Mouse (Mus musculus) kidney, adult 2 months (tissue): ENCODE measurements around the gene Tnfrsf18. TPM values are rescaled to one million over a fixed set of nuclear protein-coding genes. Genes with fewer than 3 reads are reported as not detected.

Source experiments
- DNase-seq: peaks from one replicate; pipeline ENCODE4 v3.0.0; 2021
- H3K27ac ChIP-seq: fragments of 200-500 bp; 2 replicates; pipeline ENCODE4 v1.5.1; 2012; ENCODE audit warnings: low read depth, low read length, control low read depth, inconsistent platforms; ENCODE audit not compliant: insufficient read depth
- H3K27me3 ChIP-seq: fragments of 200-500 bp; replicated peaks from 2 replicates; pipeline ENCODE4 v1.6.1; 2012; ENCODE audit warnings: mild to moderate bottlenecking, moderate library complexity, low read length, inconsistent platforms; ENCODE audit not compliant: control insufficient read depth, insufficient read depth
- H3K36me3 ChIP-seq: fragments of 200-500 bp; 2 replicates; pipeline ENCODE4 v1.6.1; 2012; ENCODE audit warnings: mild to moderate bottlenecking, moderate library complexity, low read length, inconsistent platforms; ENCODE audit not compliant: control insufficient read depth, insufficient read depth
- H3K4me1 ChIP-seq: fragments of 200-500 bp; 2 replicates; pipeline ENCODE4 v1.6.1; 2011; ENCODE audit warnings: low read length; ENCODE audit not compliant: control insufficient read depth, insufficient read depth
- H3K4me3 ChIP-seq: fragments of 200-500 bp; 2 replicates; pipeline ENCODE4 v1.5.1; 2011; ENCODE audit warnings: mild to moderate bottlenecking, low read depth, low read length, control low read depth; ENCODE audit not compliant: insufficient read depth
- CTCF ChIP-seq: fragments of 200-500 bp; conservative IDR thresholded peaks from 2 replicates; pipeline ENCODE4 v1.5.1; 2011; ENCODE audit warnings: low read depth, mild to moderate bottlenecking, control low read depth, low read length, moderate library complexity, mixed read lengths; ENCODE audit not compliant: insufficient read depth, insufficient read length
- POLR2A ChIP-seq: fragments of 200-500 bp; IDR thresholded peaks from one replicate; pipeline ENCODE4 v1.6.1; 2011; ENCODE audit warnings: low read depth, low read length, control low read depth
- WGBS: fragments of 180-500 bp; shearing (Covaris S2); methylation state at CpG from one replicate; pipeline ENCODE4 v1.1.7; 2018; 5-methylcytosine and 5-hydroxymethylcytosine counted together
- polyA plus RNA-seq: library from polyadenylated mRNA; depleted of rRNA; stranded (reverse); fragments of >200 nt; gene quantifications from 2 replicates; pipeline ENCODE4 v1.2.3, GENCODE M21; 2012

Gene Tnfrsf18
- polyA plus RNA-seq, 1 experiment, result 4.0 TPM

- Histone ChIP-seq H3K27me3 (no peaks in the 10 kb centered on the region), H3K36me3 (no peaks in the 10 kb centered on the region), H3K4me1 (peaks cover 15% of the 10 kb centered on the region), H3K27ac (no peak overlapping the region; the same call in 1 of the 2 replicates), H3K4me3 (no peak overlapping the region)
- TF ChIP-seq POLR2A (no peak), CTCF (no peak)
- DNase-seq, result peak; percentile 49
- WGBS, result 74% methylated on average over 4 of the region's 4 CpGs
Measured at GRCm38 (mm10) chr4:156032856-156033255, 6.9 kb downstream of the Tnfrsf18 start.

GRCm38 (mm10) chr4:156033476-156034119 lies 7.6 kb downstream of the Tnfrsf18 start:
- Histone ChIP-seq H3K27ac (peak overlapping the region; percentile 14), H3K4me3 (no peak overlapping the region), H3K27me3 (no peaks in the 10 kb centered on the region), H3K36me3 (no peaks in the 10 kb centered on the region), H3K4me1 (peaks cover 15% of the 10 kb centered on the region)
- DNase-seq, result peak; percentile 61
- TF ChIP-seq CTCF (peak; percentile 74), POLR2A (no peak)
- WGBS, result 32% methylated on average over 6 of the region's 6 CpGs

- no peak overlapping the region for H3K27ac ChIP-seq
- no peak overlapping the region for H3K4me3 ChIP-seq
- H3K27me3 ChIP-seq, result no peaks in the 10 kb centered on the region
- peaks cover 15% of the 10 kb centered on the region for H3K4me1 ChIP-seq
- TF ChIP-seq POLR2A, result no peak
- no peaks in the 10 kb centered on the region; the same call in 1 of the 2 replicates for H3K36me3 ChIP-seq
- no peak for DNase-seq
- WGBS, result 88% methylated on average over 4 of the region's 4 CpGs
Measured at GRCm38 (mm10) chr4:156034301-156034700, 8.3 kb downstream of the Tnfrsf18 start.

GRCm38 (mm10) chr4:156034901-156035300 lies 8.9 kb downstream of the Tnfrsf18 start:
- H3K4me3 ChIP-seq, result no peak overlapping the region; the same call in 1 of the 2 replicates
- WGBS, result 34% methylated on average over 25 of the region's 25 CpGs
- H3K27ac ChIP-seq, result no peak overlapping the region
- no peaks in the 10 kb centered on the region; the same call in 1 of the 2 replicates for H3K36me3 ChIP-seq
- no peak for DNase-seq
- peaks cover 15% of the 10 kb centered on the region for H3K4me1 ChIP-seq
- H3K27me3 ChIP-seq, result no peaks in the 10 kb centered on the region
- no peak for TF ChIP-seq CTCF
- no peak for TF ChIP-seq POLR2A

- DNase-seq, result no peak
- Histone ChIP-seq H3K4me3 (no peak overlapping the region), H3K27me3 (no peaks in the 10 kb centered on the region), H3K4me1 (no peaks in the 10 kb centered on the region), H3K36me3 (no peaks in the 10 kb centered on the region; the same call in 1 of the 2 replicates), H3K27ac (no peak overlapping the region)
- WGBS, result 70% methylated on average over 5 of the region's 5 CpGs
- TF ChIP-seq POLR2A (no peak), CTCF (no peak)
Measured at GRCm38 (mm10) chr4:156044754-156045153, 18.8 kb downstream of the Tnfrsf18 start.

GRCm38 (mm10) chr4:156049779-156050178 lies 23.8 kb downstream of the Tnfrsf18 start:
- WGBS, result 76% methylated on average over 3 of the region's 3 CpGs
- no peaks in the 10 kb centered on the region; the same call in 1 of the 2 replicates for H3K4me1 ChIP-seq
- no peaks in the 10 kb centered on the region; the same call in 1 of the 2 replicates for H3K36me3 ChIP-seq
- no peak for TF ChIP-seq POLR2A
- TF ChIP-seq CTCF, result no peak
- no peak overlapping the region for H3K4me3 ChIP-seq
- DNase-seq, result no peak
- no peaks in the 10 kb centered on the region for H3K27me3 ChIP-seq
- no peak overlapping the region for H3K27ac ChIP-seq

- TF ChIP-seq CTCF (no peak), POLR2A (no peak)
- Histone ChIP-seq H3K27ac (no peak overlapping the region), H3K4me1 (peaks cover 3% of the 10 kb centered on the region), H3K4me3 (no peak overlapping the region), H3K36me3 (no peaks in the 10 kb centered on the region; the same call in 1 of the 2 replicates), H3K27me3 (no peaks in the 10 kb centered on the region)
- WGBS, result 68% methylated on average over 6 of the region's 6 CpGs
- no peak for DNase-seq
Measured at GRCm38 (mm10) chr4:156050391-156050980, 24.5 kb downstream of the Tnfrsf18 start.
